15 mouse cellular contexts compared by ENCODE assay signal in genomic region chr6:85150386-85150785, GRCm38 (mm10). TPM values are rescaled to one million over a fixed set of nuclear protein-coding genes. Genes with fewer than 3 reads are reported as not detected.
"Had no signal": no experiment of that assay in that cellular context is flagged by ENCODE, and none has a peak within 500 bp of the region (broad histone marks: within the 10 kb centered on the region; RNA-seq: fewer than 3 reads in every experiment).

No protein-coding gene starts in this region.

- H3K9ac ChIP-seq: limb, embryonic 13.5 days; liver, embryonic 14.5 days; neural tube, embryonic 12.5 days had no signal

- H3K27me3 ChIP-seq: neural tube, embryonic 12.5 days had no signal

- H3K4me3 ChIP-seq: layer of hippocampus, adult 2 months; limb, embryonic 13.5 days; neural tube, embryonic 12.5 days had no signal

- H3K36me3 ChIP-seq: limb, embryonic 13.5 days; neural tube, embryonic 12.5 days had no signal

- H3K27ac ChIP-seq: kidney, postnatal 0 days; layer of hippocampus, adult 2 months; limb, embryonic 13.5 days; liver, embryonic 14.5 days; neural tube, embryonic 12.5 days had no signal

- DNase-seq: kidney, postnatal 4 days; left cerebral cortex, postnatal 4 days; lung, adult 18-20 months; midbrain, embryonic 14.5 days; thymus, adult 2 months; thymus, postnatal 36 days had no signal

RNA-seq across cellular contexts. Expression of gene Emx1, which starts 36.9 kb away (rescaled TPM):
- total RNA-seq: liver, adult 2 months; monocyte, adult 5-6 weeks; neutrophil, adult 5-6 weeks had no signal
- polyA plus RNA-seq: liver, adult 2 months; lung, embryonic 16.5 days had no signal
